Mouse (Mus musculus): ENCODE measurements around the gene Kirrel.

- TF ChIP-seq RAD21 (IDR thresholded peaks at IDR 0.05; ENCODE audit: low read depth, low read length) = no peak
- no peak for TF ChIP-seq POLR2A (IDR thresholded peaks at IDR 0.05; ENCODE audit: low read depth, low read length)
- TF ChIP-seq ETS1 (conservative IDR thresholded peaks at IDR 0.05; ENCODE audit: low read depth, low read length) = no peak
- no peak for TF ChIP-seq CTCF (conservative IDR thresholded peaks at IDR 0.05 in 1 of 2, IDR thresholded peaks at IDR 0.05 in 1 of 2; ENCODE audit: low read depth in 2 of 2, low read length in 2 of 2)
- no peak for TF ChIP-seq RCOR1 (conservative IDR thresholded peaks at IDR 0.05; ENCODE audit: low read depth, low read length)
- TF ChIP-seq E2F4 (IDR thresholded peaks at IDR 0.05; ENCODE audit: insufficient replicate concordance, low read depth, low read length) = no peak
- no peak for TF ChIP-seq MAFK (IDR thresholded peaks at IDR 0.05; ENCODE audit: insufficient replicate concordance, low read length)
- TF ChIP-seq USF1 (IDR thresholded peaks at IDR 0.05; ENCODE audit: low read depth, low read length) = no peak
- TF ChIP-seq MYC (IDR thresholded peaks at IDR 0.05; ENCODE audit: low read depth, low read length) = no peak
- TF ChIP-seq ZKSCAN1 (IDR thresholded peaks at IDR 0.05; ENCODE audit: borderline replicate concordance, low read depth, low read length) = no peak
- TF ChIP-seq EP300 (IDR thresholded peaks at IDR 0.05; ENCODE audit: low read length) = no peak
- no peak for TF ChIP-seq IRF4 (IDR thresholded peaks at IDR 0.05; ENCODE audit: low read depth, low read length)
- TF ChIP-seq ZNF384 (IDR thresholded peaks at IDR 0.05; ENCODE audit: low read depth, low read length) = no peak
Observed at GRCm38 (mm10) chr3:87117632-87118031, 56.9 kb downstream of the Kirrel start.
